Mouse (Mus musculus) heart, embryonic 14.5 days (tissue): Measurements from ENCODE around the gene Naa15. TPM values are rescaled to one million over a fixed set of nuclear protein-coding genes. Genes with fewer than 3 reads are reported as not detected.

Source experiments
- ATAC-seq: fragments of 200-750 bp; cut with Nextera tagmentation; 2 replicates; pipeline ENCODE4 v1.8.0; 2017; ENCODE audit warnings: low read depth, moderate TSS enrichment; ENCODE audit not compliant: insufficient number of reproducible peaks, insufficient read depth, low FRiP score
- H3K27ac ChIP-seq, 2 experiments: fragments of 200-500 bp in 1 of 2; fragments of 300-500 bp in 1 of 2; sonication (generic) in 1 of 2; replicated peaks in 1 of 2; 2 replicates each; pipeline ENCODE4 v1.5.1; 2012 to 2014; ENCODE audit warnings: low read depth in 2 of 2, low read length in 2 of 2, control low read depth in 1 of 2, mild to moderate bottlenecking in 1 of 2, mixed read lengths in 1 of 2; ENCODE audit not compliant: control insufficient read depth in 1 of 2, insufficient read depth in 1 of 2
- H3K27me3 ChIP-seq: fragments of 300-500 bp; sonication (generic); 2 replicates; pipeline ENCODE4 v1.6.1; 2014; ENCODE audit warnings: mild to moderate bottlenecking, low read length, control low read depth; ENCODE audit not compliant: control insufficient read depth, insufficient read depth
- H3K36me3 ChIP-seq: fragments of 300-500 bp; sonication (generic); 2 replicates; pipeline ENCODE4 v1.6.1; 2014; ENCODE audit warnings: mild to moderate bottlenecking, control low read depth, low read length, mixed read lengths; ENCODE audit not compliant: control insufficient read depth, insufficient read depth
- H3K4me1 ChIP-seq, 2 experiments: fragments of 200-500 bp in 1 of 2; fragments of 300-500 bp in 1 of 2; sonication (generic) in 1 of 2; 2 replicates each; pipeline ENCODE4 v1.6.1; 2012 to 2014; ENCODE audit warnings: low read length in 2 of 2, control low read depth in 1 of 2, mixed read lengths in 1 of 2; ENCODE audit not compliant: control insufficient read depth in 2 of 2, insufficient read depth in 2 of 2
- H3K4me2 ChIP-seq: fragments of 300-500 bp; sonication (generic); 2 replicates; pipeline ENCODE4 v1.6.1; 2014; ENCODE audit warnings: mild to moderate bottlenecking, low read length
- H3K4me3 ChIP-seq, 2 experiments: fragments of 200-500 bp in 1 of 2; fragments of 300-500 bp in 1 of 2; sonication (generic) in 1 of 2; 2 replicates each; pipeline ENCODE4 v1.5.1; 2012 to 2014; ENCODE audit warnings: low read length in 2 of 2, mild to moderate bottlenecking in 2 of 2, control low read depth in 1 of 2, low read depth in 1 of 2, moderate library complexity in 1 of 2; ENCODE audit not compliant: control insufficient read depth in 1 of 2, insufficient read depth in 1 of 2
- H3K9ac ChIP-seq: fragments of 300-500 bp; sonication (generic); 2 replicates; pipeline ENCODE4 v1.6.1; 2014; ENCODE audit warnings: mild to moderate bottlenecking, low read length
- H3K9me3 ChIP-seq: fragments of 300-500 bp; sonication (generic); 2 replicates; pipeline ENCODE4 v1.6.1; 2016; ENCODE audit warnings: low read length, control low read depth; ENCODE audit not compliant: control insufficient read depth
- WGBS: fragments of 180-500 bp; shearing (Covaris S2); extraction: QIAGEN DNeasy Blood & Tissue Kit; methylation state at CpG from one replicate; pipeline ENCODE4 v1.1.7; 2014; 5-methylcytosine and 5-hydroxymethylcytosine counted together
- polyA plus RNA-seq: library from polyadenylated mRNA; unstranded; fragments of >200 nt; fragmentation: Nextera tagmentation; extraction: Ambion mirVana; gene quantifications from 2 replicates; pipeline ENCODE4 v1.2.1, GENCODE M21; 2014

Gene Naa15
- polyA plus RNA-seq, 1 experiment from 2014 or later = 28.9 TPM

GRCm38 (mm10) chr3:51394881-51395280, 20.1 kb upstream of the Naa15 start:
- H3K36me3 ChIP-seq = no peaks in the 10 kb centered on the region
- WGBS = 64% methylated on average over 3 of the region's 3 CpGs

GRCm38 (mm10) chr3:51395461-51396145, 19.3 kb upstream of the Naa15 start:
- no peak for ATAC-seq
- Histone ChIP-seq H3K36me3 (no peaks in the 10 kb centered on the region), H3K27me3 (peaks cover 10% of the 10 kb centered on the region), H3K4me1 (peaks cover 3 to 10% of the 10 kb centered on the region in 2 experiments; a peak in 2 of 4 replicates), H3K4me2 (peak overlapping the region; percentile 73), H3K9ac (0 out of 2 replicates have a peak overlapping the region, but pooled peaks have one; percentile 73), H3K9me3 (no peaks in the 10 kb centered on the region), H3K27ac (no peak overlapping the region), H3K4me3 (peak overlapping the region in 1 of 2 experiments; percentile 53; a peak in 2 of 4 replicates)
- WGBS = 31% methylated on average over 19 of the region's 19 CpGs

More at GRCm38 (mm10) chr3:51394881-51395280, 20.1 kb upstream of the Naa15 start:
- Histone ChIP-seq H3K27me3 (peaks cover 10% of the 10 kb centered on the region), H3K9ac (no peak overlapping the region), H3K4me1 (peaks cover 3 to 10% of the 10 kb centered on the region in 2 experiments; a peak in 2 of 4 replicates), H3K4me2 (no peak overlapping the region), H3K27ac (no peak overlapping the region), H3K4me3 (no peak overlapping the region), H3K9me3 (no peaks in the 10 kb centered on the region)
- ATAC-seq = no peak

DNA sequence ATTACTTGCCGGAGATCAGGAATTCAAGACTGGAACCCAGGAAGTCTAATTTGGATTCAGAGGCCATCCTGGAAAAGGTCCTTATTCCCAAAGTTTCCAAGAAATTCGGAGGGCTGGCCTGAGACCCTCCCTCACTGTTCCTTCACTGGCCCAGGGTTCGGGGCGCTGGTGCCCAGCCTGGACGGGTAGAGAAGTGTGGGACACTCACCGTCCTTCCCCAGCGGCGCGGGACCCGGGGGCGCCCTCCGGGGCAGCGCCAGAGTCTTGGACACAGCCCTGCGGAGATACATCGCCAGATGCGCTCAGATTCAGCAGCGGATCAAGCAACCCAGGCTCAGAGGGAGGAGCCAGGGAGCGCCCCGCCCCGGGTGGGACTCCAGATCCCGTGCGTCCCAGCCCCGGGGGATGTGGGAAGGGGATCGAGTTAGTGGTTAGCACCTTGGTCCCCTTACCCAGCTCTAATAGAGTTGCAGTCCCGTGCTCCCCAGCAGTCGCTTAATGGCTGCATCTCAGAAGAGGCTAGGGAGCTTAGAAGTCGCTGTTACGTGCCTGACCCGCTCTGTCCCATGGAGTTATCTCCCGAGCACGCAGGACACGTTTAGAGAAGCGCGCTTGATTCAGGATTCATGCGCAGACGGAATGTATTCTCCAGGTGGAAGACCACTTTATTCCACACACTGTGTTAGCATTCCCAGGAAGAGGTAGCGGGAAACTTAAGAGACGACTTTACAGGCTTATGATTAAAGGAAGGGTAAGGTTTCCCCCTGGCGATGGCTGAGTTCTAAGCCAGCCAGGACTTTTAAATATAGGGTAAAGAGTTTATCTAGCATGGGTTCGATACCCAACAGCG, 18.5 kb upstream of the Naa15 start, which contains the start of gene Mgarp:
Gene Mgarp, minus strand, starts transcription at position 520 of the 850 bp plus-strand sequence.
- peak within 1 kb of the TSS; percentile 73 for H3K9ac ChIP-seq
- WGBS = 2% methylated on average over 41 of the region's 41 CpGs
- peak within 1 kb of the TSS; percentile 53 to 62 for H3K4me3 ChIP-seq
- peaks cover 3 to 10% of the 10 kb centered on the region in 2 experiments; a peak in 2 of 4 replicates for H3K4me1 ChIP-seq
- peaks cover 10% of the 10 kb centered on the region for H3K27me3 ChIP-seq
- ATAC-seq = peak; percentile 52; the same call in 1 of the 2 replicates
- no peak within 1 kb of the TSS for H3K27ac ChIP-seq
- no peaks in the 10 kb centered on the region for H3K9me3 ChIP-seq
- no peaks in the 10 kb centered on the region for H3K36me3 ChIP-seq
- H3K4me2 ChIP-seq = peak within 1 kb of the TSS; percentile 73

GRCm38 (mm10) chr3:51397700-51398299, 17.1 kb upstream of the Naa15 start:
- H3K4me3 ChIP-seq = no peak overlapping the region
- H3K9ac ChIP-seq = no peak overlapping the region
- peaks cover 4% of the 10 kb centered on the region for H3K36me3 ChIP-seq
- H3K27ac ChIP-seq = no peak overlapping the region
- H3K4me2 ChIP-seq = no peak overlapping the region
- H3K4me1 ChIP-seq = peaks cover 3 to 10% of the 10 kb centered on the region in 2 experiments; a peak in 2 of 4 replicates
- no peak for ATAC-seq
- H3K27me3 ChIP-seq = peaks cover 10% of the 10 kb centered on the region
- 55% methylated on average over 15 of the region's 15 CpGs for WGBS
- H3K9me3 ChIP-seq = no peaks in the 10 kb centered on the region

DNA sequence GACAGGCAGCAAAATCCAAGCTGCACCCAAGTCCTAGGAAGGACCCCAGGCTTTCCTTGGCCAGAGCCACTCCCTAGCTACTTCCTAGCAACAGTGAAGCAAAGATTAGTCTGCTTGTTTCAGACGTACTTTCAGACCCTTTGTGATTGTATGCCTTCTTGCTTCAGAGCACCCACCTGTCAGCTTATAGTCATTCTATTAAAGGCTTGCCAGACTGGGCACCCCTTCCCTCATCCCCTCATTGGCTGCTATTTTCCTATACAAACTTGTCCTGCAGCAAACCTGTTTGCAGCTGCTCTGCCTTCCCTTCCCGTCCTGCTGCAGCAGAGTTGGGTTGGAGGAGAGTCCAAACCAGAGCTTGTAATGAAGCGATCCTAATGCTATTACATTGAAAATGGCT, 16.3 kb upstream of the Naa15 start:
- no peak overlapping the region for H3K4me3 ChIP-seq
- no peak for ATAC-seq
- 29% methylated on average over 3 of the region's 3 CpGs for WGBS
- H3K9me3 ChIP-seq = no peaks in the 10 kb centered on the region
- peaks cover 10% of the 10 kb centered on the region for H3K27me3 ChIP-seq
- H3K4me1 ChIP-seq = peaks cover 3 to 10% of the 10 kb centered on the region in 2 experiments; a peak in 2 of 4 replicates
- no peak overlapping the region for H3K27ac ChIP-seq
- peaks cover 12% of the 10 kb centered on the region for H3K36me3 ChIP-seq
- no peak overlapping the region for H3K4me2 ChIP-seq
- no peak overlapping the region for H3K9ac ChIP-seq

GRCm38 (mm10) chr3:51399531-51399930, 15.4 kb upstream of the Naa15 start:
- no peak overlapping the region for H3K4me3 ChIP-seq
- no peak for ATAC-seq
- peaks cover 21% of the 10 kb centered on the region for H3K36me3 ChIP-seq
- no peak overlapping the region for H3K4me2 ChIP-seq
- H3K27me3 ChIP-seq = peaks cover 10% of the 10 kb centered on the region
- H3K27ac ChIP-seq = no peak overlapping the region
- peaks cover 3 to 10% of the 10 kb centered on the region in 2 experiments; a peak in 2 of 4 replicates for H3K4me1 ChIP-seq
- H3K9me3 ChIP-seq = no peaks in the 10 kb centered on the region
- no peak overlapping the region for H3K9ac ChIP-seq
- 55% methylated on average over 4 of the region's 4 CpGs for WGBS

DNA sequence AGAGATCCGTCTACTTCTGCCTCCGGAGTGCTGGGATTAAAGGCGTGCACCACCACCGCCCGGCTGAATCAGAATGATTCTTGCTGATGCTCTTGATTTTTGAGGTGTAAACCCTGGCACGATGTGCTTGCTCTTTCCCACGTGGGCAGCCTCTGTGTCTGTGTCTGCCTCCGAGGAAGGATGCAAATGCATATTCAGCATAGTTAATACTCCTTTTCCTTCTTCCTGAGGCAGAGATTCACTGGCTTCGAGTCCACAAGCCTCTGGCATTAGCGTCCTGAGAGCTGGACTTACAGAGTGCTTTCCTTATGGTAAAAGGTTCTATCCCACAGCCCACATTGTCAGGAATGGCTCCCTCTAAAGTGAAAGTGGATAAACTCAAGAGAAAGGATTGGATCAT, 14.3 kb upstream of the Naa15 start:
- WGBS = 81% methylated on average over 10 of the region's 10 CpGs
- Histone ChIP-seq H3K4me2 (0 out of 2 replicates have a peak overlapping the region, but pooled peaks have one; percentile 1), H3K36me3 (peaks cover 32% of the 10 kb centered on the region), H3K9ac (no peak overlapping the region), H3K9me3 (no peaks in the 10 kb centered on the region), H3K4me1 (peaks cover 3 to 10% of the 10 kb centered on the region in 2 experiments; a peak in 2 of 4 replicates), H3K4me3 (no peak overlapping the region), H3K27ac (no peak overlapping the region), H3K27me3 (peaks cover 5% of the 10 kb centered on the region)
- no peak for ATAC-seq
